Mouse (Mus musculus) E14TG2a.4 (cell line): ENCODE measurements around the gene Stambpl1.

ENCODE experiments used
- CTCF ChIP-seq: conservative IDR thresholded peaks from 2 replicates; pipeline ENCODE4 v1.5.1; 2014; ENCODE audit warnings: low read length
- NANOG ChIP-seq: IDR thresholded peaks from 2 replicates; pipeline ENCODE4 v1.6.1; 2014; ENCODE audit warnings: borderline replicate concordance, low read length, mixed read lengths
- POU5F1 ChIP-seq: IDR thresholded peaks from 2 replicates; pipeline ENCODE4 v1.6.1; 2014; ENCODE audit warnings: low read length, borderline replicate concordance

GRCm38 (mm10) chr19:34194132-34194745 lies 2.2 kb downstream of the Stambpl1 start:
- TF ChIP-seq CTCF (no peak), POU5F1 (no peak), NANOG (no peak)
